Mouse (Mus musculus): ENCODE measurements at regions not wholly inside any gene's neighbourhood (a gene's known extent, or its start where the extent isn't known, plus 50 kb on each side); places are given as distances from the start of the nearest gene placed in this dataset.
A peak's percentile ranks its signal among the peaks of the same experiment; 100 is the strongest.

GRCm38 (mm10) chr7:60974116-60974515 is 834.1 kb upstream of the Snrpn start:
- peak; percentile 66 for DNase-seq (ENCODE audit: low read depth, low spot score)

DNA sequence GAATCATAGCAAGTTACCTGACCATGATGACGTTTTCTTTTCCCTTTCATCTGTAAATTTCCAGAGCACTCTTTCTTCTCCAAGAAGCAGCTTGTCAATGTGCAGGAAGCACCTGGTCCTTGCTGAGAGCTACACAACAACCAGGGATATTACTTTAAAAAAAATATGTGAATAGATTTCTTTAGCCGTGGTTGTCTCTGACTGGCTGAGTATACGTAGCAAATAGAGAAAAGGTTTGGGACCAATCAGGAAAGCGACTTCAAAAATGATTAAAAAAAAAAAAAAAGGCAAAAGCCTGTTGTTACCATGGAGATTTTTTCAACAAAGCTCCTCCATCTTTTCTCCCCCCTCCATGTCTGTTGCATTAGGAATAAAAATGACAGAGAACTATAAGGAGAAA is 821.2 kb upstream of the Snrpn start:
- no peak for DNase-seq (ENCODE audit: low read depth, low spot score)

- no peak for DNase-seq (ENCODE audit: low read depth, low spot score)
Measured at GRCm38 (mm10) chr7:60939764-60940457, 799.9 kb upstream of the Snrpn start.

Measured in R1 (cell line).